Mouse (Mus musculus): ENCODE measurements around the gene Vmn2r96.
"Not testable (repeated sequence)": the region's sequence is repeated elsewhere in the genome, so short reads cannot be mapped to it uniquely, and the experiment has no call there.

The Vmn2r96 gene

GRCm38 (mm10) chr17:18572851-18573250 lies at the start of gene Vmn2r96:
Gene Vmn2r96 (plus strand): TSS chr17:18573151.
- DNase-seq (ENCODE audit: low spot score in 2 of 2) = not testable (repeated sequence)

GRCm38 (mm10) chr17:18523371-18523770 lies 49.6 kb upstream of the Vmn2r96 start:
- no peak for DNase-seq (ENCODE audit: low spot score in 2 of 2)

DNA sequence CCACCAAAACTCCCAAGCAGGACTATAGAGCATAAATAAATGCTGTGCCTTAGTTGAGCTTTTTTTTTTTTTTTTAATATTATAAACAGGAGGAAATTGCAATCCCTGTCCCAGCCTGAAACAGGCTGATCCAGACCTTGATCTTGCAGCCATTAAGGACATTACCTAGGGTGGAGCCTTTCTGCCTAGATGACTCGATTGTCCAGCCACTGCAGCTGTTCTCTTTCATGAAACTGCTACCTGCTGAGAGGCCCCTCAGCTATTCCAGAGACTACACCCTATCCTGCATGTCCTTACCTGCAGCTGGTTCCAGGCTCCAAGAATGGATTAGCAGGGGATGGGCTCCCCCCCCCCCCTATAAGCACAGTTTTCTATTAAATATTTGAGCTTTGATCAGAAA lies 49.0 kb upstream of the Vmn2r96 start:
- DNase-seq (ENCODE audit: low spot score in 2 of 2) = no peak

- not testable (repeated sequence) for DNase-seq (ENCODE audit: low spot score in 2 of 2)
Measured at GRCm38 (mm10) chr17:18558212-18559158, 14.5 kb upstream of the Vmn2r96 start.

DNA sequence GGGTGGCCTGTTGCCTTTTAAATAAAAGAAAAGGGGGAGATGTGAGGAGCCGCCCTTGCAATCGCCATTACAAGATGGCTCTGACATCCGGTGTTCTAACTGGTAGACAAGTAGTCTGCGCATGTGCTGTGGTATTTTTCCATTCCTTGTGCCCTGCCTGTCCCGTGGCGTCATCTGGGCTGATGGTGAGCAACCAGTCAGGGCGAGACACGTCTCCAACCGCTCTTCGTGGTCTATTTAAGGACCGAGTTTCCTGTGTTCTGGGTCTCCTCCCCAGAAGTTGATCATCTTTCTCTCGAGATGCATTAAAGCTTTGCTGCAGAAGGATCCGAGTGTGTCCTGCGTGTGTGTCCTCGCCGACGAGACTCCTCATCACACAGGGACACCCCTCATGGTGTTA lies 6.8 kb upstream of the Vmn2r96 start:
- not testable (repeated sequence) for DNase-seq (ENCODE audit: low spot score in 2 of 2)

- DNase-seq (ENCODE audit: low spot score in 2 of 2) = not testable (repeated sequence)
Measured at GRCm38 (mm10) chr17:18615151-18615550, 42.2 kb downstream of the Vmn2r96 start.

DNA sequence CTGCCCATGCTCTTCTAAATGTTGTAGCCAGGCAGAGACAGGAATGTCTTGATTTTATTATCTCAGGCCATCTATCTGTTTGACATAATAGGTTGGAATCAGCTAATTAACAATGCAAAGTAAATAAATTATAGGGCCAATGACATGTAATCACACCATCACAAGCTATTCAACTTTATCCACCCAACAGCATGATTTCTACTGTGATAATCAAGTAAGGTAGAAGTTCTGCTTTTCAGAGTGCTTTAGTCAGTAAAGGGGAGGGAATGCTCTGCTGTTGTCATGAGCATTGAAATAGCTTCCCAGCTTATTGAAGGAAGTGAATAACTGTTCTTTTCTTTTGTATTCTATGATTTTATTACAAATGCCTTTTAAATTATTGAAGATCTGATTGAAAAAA lies 53.6 kb downstream of the Vmn2r96 start:
- no peak for DNase-seq (ENCODE audit: low spot score in 2 of 2)

Data from urinary bladder, postnatal 4 days (tissue).